Mouse (Mus musculus) embryonic facial prominence, embryonic 14.5 days (tissue): ENCODE data around the gene Akap11. TPM values are rescaled to one million over a fixed set of nuclear protein-coding genes. Genes with fewer than 3 reads are reported as not detected.

Source experiments
- ATAC-seq: fragments of 200-750 bp; cut with Nextera tagmentation; 2 replicates; pipeline ENCODE4 v1.8.0; 2017; ENCODE audit warnings: low read depth, moderate number of reproducible peaks, moderate TSS enrichment
- DNase-seq: peaks from one replicate; pipeline ENCODE4 v3.0.0-alpha.2; 2015; ENCODE audit warnings: low spot score
- H3K27ac ChIP-seq: fragments of 300-500 bp; sonication (generic); replicated peaks from 2 replicates; pipeline ENCODE4 v1.5.1; 2014; ENCODE audit warnings: low read depth, mild to moderate bottlenecking, low read length, moderate library complexity
- H3K27me3 ChIP-seq: fragments of 300-500 bp; sonication (generic); replicated peaks from 2 replicates; pipeline ENCODE4 v1.6.1; 2014; ENCODE audit warnings: low read length; ENCODE audit not compliant: control insufficient read depth, insufficient read depth
- H3K36me3 ChIP-seq: fragments of 300-500 bp; sonication (generic); 2 replicates; pipeline ENCODE4 v1.6.1; 2014; ENCODE audit warnings: low read length, mixed read lengths; ENCODE audit not compliant: control insufficient read depth, insufficient read depth
- H3K4me1 ChIP-seq: fragments of 300-500 bp; sonication (generic); 2 replicates; pipeline ENCODE4 v1.6.1; 2014; ENCODE audit warnings: antibody characterized with exemption, low read length; ENCODE audit not compliant: control insufficient read depth, insufficient read depth
- H3K4me2 ChIP-seq: fragments of 300-500 bp; sonication (generic); 2 replicates; pipeline ENCODE4 v1.6.1; 2014; ENCODE audit warnings: low read depth, mild to moderate bottlenecking, low read length, moderate library complexity, mixed read lengths
- H3K4me3 ChIP-seq: fragments of 300-500 bp; sonication (generic); 2 replicates; pipeline ENCODE4 v1.5.1; 2014; ENCODE audit warnings: low read depth, mild to moderate bottlenecking, low read length
- H3K9ac ChIP-seq: fragments of 300-500 bp; sonication (generic); 2 replicates; pipeline ENCODE4 v1.6.1; 2014; ENCODE audit warnings: low read depth, mild to moderate bottlenecking, low read length, moderate library complexity, mixed read lengths
- H3K9me3 ChIP-seq: fragments of 300-500 bp; sonication (generic); 2 replicates; pipeline ENCODE4 v1.6.1; 2016; ENCODE audit warnings: low read length; ENCODE audit not compliant: control insufficient read depth
- WGBS: fragments of 180-500 bp; shearing (Covaris S2); extraction: QIAGEN DNeasy Blood & Tissue Kit; methylation state at CpG from one replicate; pipeline ENCODE4 v1.1.7; 2014; 5-methylcytosine and 5-hydroxymethylcytosine counted together
- polyA plus RNA-seq: library from polyadenylated mRNA; unstranded; fragments of >200 nt; fragmentation: Nextera tagmentation; extraction: Ambion mirVana; gene quantifications from 2 replicates; pipeline ENCODE4 v1.2.1, GENCODE M21; 2014

Akap11 gene
- polyA plus RNA-seq, 1 experiment from 2014 or later, result 19.3 TPM

- H3K4me3 ChIP-seq, result no peak overlapping the region
- no peaks in the 10 kb centered on the region for H3K36me3 ChIP-seq
- DNase-seq (no peak), ATAC-seq (no peak)
- WGBS, result 89% methylated on average over 12 of the region's 12 CpGs
- H3K27me3 ChIP-seq, result no peaks in the 10 kb centered on the region
- no peaks in the 10 kb centered on the region for H3K4me1 ChIP-seq
- H3K4me2 ChIP-seq, result no peak overlapping the region
- no peak overlapping the region for H3K9ac ChIP-seq
- no peak overlapping the region for H3K27ac ChIP-seq
- H3K9me3 ChIP-seq, result peaks cover 7% of the 10 kb centered on the region; the same call in 1 of the 2 replicates
Measured at GRCm38 (mm10) chr14:78448017-78448416, 88.6 kb downstream of the Akap11 start.

DNA sequence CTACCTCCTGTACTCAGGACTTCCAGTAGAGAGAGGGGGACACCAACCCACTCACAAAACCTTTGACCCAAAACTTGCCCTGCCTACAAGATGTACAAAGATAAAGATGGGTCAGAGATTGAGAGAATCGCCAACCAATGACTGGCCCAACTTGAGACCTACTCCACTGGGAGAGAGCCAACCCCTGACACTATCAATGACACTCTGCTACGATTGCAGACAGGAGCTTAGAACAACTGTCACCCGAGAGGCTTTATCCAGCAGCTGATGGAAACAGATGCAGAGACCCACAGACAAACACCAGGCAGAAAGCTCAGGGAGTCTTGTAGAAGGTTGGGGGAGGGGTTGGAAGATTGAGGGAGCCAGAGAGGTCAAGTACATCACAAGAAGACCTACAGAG, 89.1 kb downstream of the Akap11 start:
- no peak for ATAC-seq
- H3K4me3 ChIP-seq, result no peak overlapping the region
- WGBS, result 60% methylated on average over 3 of the region's 3 CpGs

More for the DNA sequence above, 89.1 kb downstream of the Akap11 start:
- no peaks in the 10 kb centered on the region for H3K4me1 ChIP-seq
- H3K4me2 ChIP-seq, result no peak overlapping the region
- H3K9ac ChIP-seq, result no peak overlapping the region
- DNase-seq, result peak; percentile 9
- H3K27ac ChIP-seq, result no peak overlapping the region
- H3K9me3 ChIP-seq, result peaks cover 7% of the 10 kb centered on the region; the same call in 1 of the 2 replicates
- H3K27me3 ChIP-seq, result no peaks in the 10 kb centered on the region
- no peaks in the 10 kb centered on the region for H3K36me3 ChIP-seq

Other genes starting within 250 kb of the Akap11 start
- gene Tnfsf11, start 228.8 kb downstream of the Akap11 start, polyA plus RNA-seq, result 2.3 and 3.1 TPM in 2 replicates
- 4.4 TPM in 2 replicates for gene Dgkh, start 196.0 kb upstream of the Akap11 start, polyA plus RNA-seq